Mouse (Mus musculus) stomach, adult 2 months (tissue): ENCODE measurements around the gene Carm1. TPM values are rescaled to one million over a fixed set of nuclear protein-coding genes. Genes with fewer than 3 reads are reported as not detected.

Source experiments
- polyA plus RNA-seq: library from polyadenylated mRNA; depleted of rRNA; stranded (reverse); fragments of >200 nt; gene quantifications from 2 replicates; pipeline ENCODE4 v1.2.3, GENCODE M21; 2012; rRNA removed

The Carm1 gene
- polyA plus RNA-seq = 32.1 and 34.8 TPM in 2 replicates

GRCm38 (mm10) chr9:21546789-21547074 lies at the start of gene Carm1:
Gene Carm1 (plus strand): TSS chr9:21546894.

GRCm38 (mm10) chr9:21509772-21510688 lies 36.7 kb upstream of the Carm1 start, which contains the start of gene Tmed1:
Gene Tmed1 (minus strand): TSS chr9:21510252.

DNA sequence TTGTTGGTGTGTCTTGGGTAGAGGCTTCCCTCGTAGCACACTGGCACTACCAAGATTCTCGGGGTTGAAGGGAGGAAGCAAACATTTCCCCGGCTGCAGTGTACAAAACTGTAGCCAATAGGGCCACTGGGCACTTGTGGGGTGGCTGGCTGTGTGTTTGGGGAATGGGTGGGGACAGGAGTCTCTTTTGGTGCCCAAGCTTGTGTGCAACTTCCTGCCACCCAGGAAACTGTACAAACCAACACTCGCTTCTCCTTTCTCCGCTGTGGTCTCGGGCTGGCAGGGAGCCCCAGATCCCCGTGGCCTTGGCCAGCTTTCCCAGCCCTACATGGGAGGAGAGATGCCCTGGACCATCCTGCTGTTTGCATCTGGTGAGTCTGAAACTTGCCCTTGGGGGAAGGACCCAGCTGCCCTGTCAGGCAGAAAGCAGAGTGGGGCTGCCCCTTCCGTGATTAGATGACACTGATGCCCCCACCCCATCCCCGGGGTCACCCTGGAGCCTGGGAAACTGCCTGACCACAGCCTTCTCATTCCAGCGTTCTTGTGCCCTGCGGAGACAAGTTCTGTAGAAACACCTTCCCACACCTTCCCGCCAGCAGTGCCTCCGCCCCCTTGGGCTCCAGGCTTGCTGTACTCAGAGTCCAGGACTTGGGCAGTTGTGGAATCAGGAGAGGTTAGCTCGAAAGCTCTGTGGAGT lies 20.6 kb upstream of the Carm1 start, which contains the start of gene AB124611:
TSS of gene AB124611 (plus strand) at position 240 of the 697 bp plus-strand sequence.

GRCm38 (mm10) chr9:21592703-21593121 lies 46.0 kb downstream of the Carm1 start, which contains the start of the genes Timm29 and Yipf2:
Gene Timm29 (plus strand): TSS chr9:21592722.
Gene Yipf2 (minus strand): TSS chr9:21592828.

DNA sequence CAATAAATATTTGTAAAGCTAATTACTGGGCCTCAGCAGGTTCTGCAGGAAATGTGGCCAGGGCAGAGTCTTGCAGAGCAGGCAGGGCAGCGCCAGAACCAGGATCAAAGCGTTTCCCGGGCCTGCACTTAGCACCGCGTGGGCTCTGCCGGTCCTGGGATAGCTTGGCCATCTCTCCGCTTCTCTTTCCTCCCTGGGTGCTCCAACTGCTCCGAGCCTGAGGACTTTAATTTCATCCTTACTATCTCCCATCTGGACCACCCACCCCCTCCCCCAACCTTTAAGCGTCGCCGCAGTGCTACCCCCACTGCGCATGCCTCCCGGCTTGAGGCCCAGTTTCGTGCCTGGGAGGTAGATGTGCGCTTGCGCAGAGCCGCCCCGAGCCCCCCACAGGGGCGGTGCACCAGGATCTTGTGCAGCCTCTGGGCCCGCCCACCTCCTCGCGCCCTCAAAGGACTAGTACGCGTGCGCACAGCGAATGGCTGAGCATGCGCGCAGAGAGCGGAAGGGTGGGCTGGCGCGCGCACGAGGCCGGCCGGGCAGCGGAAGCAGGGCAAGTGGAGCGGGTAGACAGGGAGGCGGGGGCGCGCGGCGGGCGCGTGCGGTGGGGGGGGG lies 69.0 kb downstream of the Carm1 start, which contains the start of gene Smarca4:
TSS of gene Smarca4 (plus strand) at position 553 of the 615 bp plus-strand sequence.

Other genes starting within 250 kb of the Carm1 start
- 30.6 and 32.9 TPM in 2 replicates for gene Ap1m2, start 234.6 kb upstream of the Carm1 start, polyA plus RNA-seq
- gene Slc44a2, start 226.2 kb upstream of the Carm1 start, polyA plus RNA-seq = 33.9 and 44.4 TPM in 2 replicates
- 12.5 and 13.0 TPM in 2 replicates for gene Ilf3, start 179.0 kb upstream of the Carm1 start, polyA plus RNA-seq
- 20.1 and 21.8 TPM in 2 replicates for gene Qtrt1, start 135.1 kb upstream of the Carm1 start, polyA plus RNA-seq
- 188 and 243 TPM in 2 replicates for gene Dnm2, start 122.0 kb upstream of the Carm1 start, polyA plus RNA-seq
- gene Tmed1, start 36.6 kb upstream of the Carm1 start, polyA plus RNA-seq = 8.8 and 13.1 TPM in 2 replicates
- gene AB124611, start 20.7 kb upstream of the Carm1 start, polyA plus RNA-seq = 2.5 and 2.6 TPM in 2 replicates
- gene Timm29, start 45.8 kb downstream of the Carm1 start, polyA plus RNA-seq = 9.2 and 11.1 TPM in 2 replicates
- gene Yipf2, start 45.9 kb downstream of the Carm1 start, polyA plus RNA-seq = 29.0 and 33.8 TPM in 2 replicates
- gene Smarca4, start 69.3 kb downstream of the Carm1 start, polyA plus RNA-seq = 17.6 and 21.7 TPM in 2 replicates
- gene Ldlr, start 176.6 kb downstream of the Carm1 start, polyA plus RNA-seq = 30.2 and 35.2 TPM in 2 replicates
- 3.7 and 4.8 TPM in 2 replicates for gene Spc24, start 213.4 kb downstream of the Carm1 start, polyA plus RNA-seq